Mouse (Mus musculus) adrenal gland, postnatal 36 days (tissue): ENCODE measurements around the gene Gm6993. TPM values are rescaled to one million over a fixed set of nuclear protein-coding genes. Genes with fewer than 3 reads are reported as not detected.

Experiments used
- DNase-seq, 2 experiments: peaks; one replicate each; pipeline ENCODE4 v3.0.0; 2021; ENCODE audit warnings: mixed read lengths in 1 of 2
- total RNA-seq, 2 experiments: library from RNA; stranded (reverse); gene quantifications; 2 replicates each; pipeline ENCODE4 v1.2.3; 2021

Gm6993 gene
- total RNA-seq, 2 experiments from 2014 or later: not detected

- no peak for DNase-seq
Observed at GRCm38 (mm10) chr12:31239798-31240197, 772 bp upstream of the Gm6993 start.

DNA sequence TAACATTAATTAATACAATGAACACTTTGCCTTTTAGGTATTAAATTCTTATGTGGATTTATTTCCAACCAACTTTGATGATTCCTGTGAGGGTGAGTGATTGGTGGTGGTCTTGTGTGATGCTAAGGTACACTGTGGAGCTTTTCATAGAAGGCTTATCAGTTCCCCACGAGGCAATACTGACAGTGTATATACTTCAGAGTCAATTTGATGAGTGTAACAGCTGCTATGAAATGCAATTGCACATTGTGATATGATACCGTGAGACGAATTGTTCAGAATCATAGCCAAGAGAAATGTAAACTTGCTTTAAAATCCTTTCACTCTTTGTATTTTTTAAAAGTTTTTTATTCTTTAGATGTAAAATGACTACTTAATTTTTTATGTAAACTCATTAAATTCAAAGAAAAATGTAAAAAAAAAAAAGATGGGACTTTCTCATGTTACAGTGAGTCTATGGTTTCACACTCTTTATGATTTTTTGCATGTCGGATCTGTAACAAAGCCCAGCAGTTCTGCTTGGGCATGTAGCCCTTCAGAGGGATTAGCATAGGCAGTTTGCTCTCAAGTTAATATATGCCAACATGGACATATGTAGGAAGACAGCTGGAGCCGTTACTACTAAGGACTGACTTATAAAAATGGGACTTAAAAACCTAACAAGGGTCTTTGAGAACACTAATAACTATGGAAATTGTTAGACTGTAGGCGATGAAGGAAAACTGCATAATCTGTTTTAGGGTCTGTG is 1.2 kb downstream of the Gm6993 start:
- no peak for DNase-seq

GRCm38 (mm10) chr12:31244001-31244400 is 3.4 kb downstream of the Gm6993 start:
- no peak for DNase-seq

GRCm38 (mm10) chr12:31244691-31245090 is 4.1 kb downstream of the Gm6993 start:
- DNase-seq: no peak

- no peak for DNase-seq
Observed at GRCm38 (mm10) chr12:31246153-31246552, 5.6 kb downstream of the Gm6993 start.

DNA sequence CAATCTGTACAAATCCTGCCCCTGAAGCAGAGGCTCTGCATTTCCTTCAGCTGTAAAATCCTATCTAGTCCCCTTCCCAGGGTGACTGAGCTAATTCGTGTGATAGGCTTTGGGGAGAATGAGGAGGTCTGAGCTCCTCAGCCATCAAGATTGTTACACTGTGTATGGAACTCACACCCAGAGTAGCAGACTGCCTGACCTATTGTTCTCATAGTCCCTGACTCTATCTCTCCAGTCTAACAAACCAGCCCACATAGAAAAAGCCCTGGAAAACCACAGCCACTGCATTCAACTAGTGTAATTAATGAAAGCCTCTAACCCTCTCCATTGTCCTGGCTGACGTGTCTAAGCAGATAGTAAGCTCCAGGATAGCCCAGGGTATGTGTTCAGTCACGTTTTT is 6.0 kb downstream of the Gm6993 start:
- no peak for DNase-seq

- DNase-seq: no peak
Observed at GRCm38 (mm10) chr12:31248165-31248564, 7.6 kb downstream of the Gm6993 start.

GRCm38 (mm10) chr12:31248681-31249080 is 8.1 kb downstream of the Gm6993 start:
- no peak for DNase-seq

DNA sequence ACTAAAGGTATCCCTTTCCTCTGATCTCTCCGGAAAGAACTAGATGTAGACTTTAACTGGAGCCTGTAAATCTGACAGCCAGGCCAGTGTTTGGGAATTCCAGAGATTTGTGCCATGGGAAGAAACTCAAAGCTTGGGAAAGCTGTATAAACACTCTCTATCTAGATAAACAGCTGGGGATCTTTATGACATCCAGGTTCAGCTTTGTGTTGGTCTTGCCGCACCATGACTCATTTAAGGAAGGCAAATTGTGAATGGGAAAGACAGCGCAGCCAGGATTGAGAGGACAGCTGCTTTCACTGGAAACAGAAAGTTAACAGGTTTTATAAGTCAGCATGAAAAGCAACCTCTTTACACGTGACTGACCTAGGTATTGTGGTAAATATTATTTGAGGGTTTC is 11.7 kb downstream of the Gm6993 start:
- DNase-seq: no peak

- DNase-seq: no peak
Observed at GRCm38 (mm10) chr12:31254978-31255377, 14.4 kb downstream of the Gm6993 start.

DNA sequence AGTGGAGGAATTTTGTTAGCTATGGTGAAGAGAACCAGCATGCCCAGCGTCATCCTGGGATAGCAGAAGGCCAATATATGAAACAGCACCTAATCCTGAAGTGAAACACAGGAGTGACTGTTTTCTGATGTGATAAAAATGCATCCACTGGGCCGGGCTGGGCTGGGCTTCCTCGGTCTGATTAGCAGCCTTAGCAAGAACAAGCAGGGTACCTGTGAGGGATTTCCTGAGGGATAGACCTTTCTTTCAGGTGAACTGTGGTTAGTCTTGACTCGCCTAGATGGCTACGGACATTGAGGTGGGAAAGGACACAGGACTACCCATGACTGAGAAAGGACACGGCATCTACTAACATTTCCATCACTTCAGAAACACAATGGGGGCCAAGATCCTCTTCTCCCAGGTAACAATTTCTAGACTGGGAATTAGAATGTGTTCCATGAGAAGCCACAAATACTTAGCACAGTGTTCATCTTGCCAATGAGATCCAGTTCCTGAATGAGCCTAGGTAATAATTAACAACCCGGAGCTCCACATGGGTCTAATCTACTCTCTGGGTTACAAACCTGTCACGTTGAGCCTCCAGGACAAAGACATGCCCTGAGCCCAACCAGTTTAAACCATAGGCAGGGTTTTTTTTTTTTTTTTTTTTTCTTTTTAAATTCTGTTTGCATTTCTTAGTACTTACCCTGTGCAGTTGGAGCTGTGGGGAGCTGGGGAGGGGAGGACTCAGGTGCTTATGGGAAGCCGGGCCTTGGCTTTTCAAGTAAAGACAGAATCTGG is 15.7 kb downstream of the Gm6993 start:
- DNase-seq: no peak

- peak in 1 of 2 experiments; percentile 19 for DNase-seq
Observed at GRCm38 (mm10) chr12:31261882-31262281, 21.3 kb downstream of the Gm6993 start.

DNA sequence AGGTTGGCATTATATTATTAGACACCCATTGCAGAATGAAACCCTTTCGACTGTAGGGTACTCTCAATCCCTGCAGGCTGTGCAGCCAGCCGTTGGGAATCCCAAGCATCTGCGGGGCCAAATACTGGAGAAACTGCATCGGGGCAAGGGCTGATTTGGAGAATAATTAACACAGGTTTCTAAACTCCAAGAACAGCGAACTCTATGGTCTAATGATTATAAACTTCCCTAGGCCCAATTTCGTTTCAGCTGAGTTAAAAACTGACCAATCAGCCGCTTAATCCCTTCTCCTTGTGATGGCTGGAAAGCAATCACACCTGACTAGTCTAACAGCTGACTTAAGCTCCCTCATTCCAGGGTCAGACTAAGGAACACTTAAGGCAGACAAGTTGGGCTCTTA is 23.4 kb downstream of the Gm6993 start:
- no peak for DNase-seq

- DNase-seq: peak; percentile 88 to 90
Observed at GRCm38 (mm10) chr12:31265005-31265721, 24.6 kb downstream of the Gm6993 start, which contains the start of gene Lamb1. Lamb1 (plus strand) TSS chr12:31265234.

- DNase-seq: peak; percentile 36 to 64
Observed at GRCm38 (mm10) chr12:31265722-31266431, 25.3 kb downstream of the Gm6993 start.

DNA sequence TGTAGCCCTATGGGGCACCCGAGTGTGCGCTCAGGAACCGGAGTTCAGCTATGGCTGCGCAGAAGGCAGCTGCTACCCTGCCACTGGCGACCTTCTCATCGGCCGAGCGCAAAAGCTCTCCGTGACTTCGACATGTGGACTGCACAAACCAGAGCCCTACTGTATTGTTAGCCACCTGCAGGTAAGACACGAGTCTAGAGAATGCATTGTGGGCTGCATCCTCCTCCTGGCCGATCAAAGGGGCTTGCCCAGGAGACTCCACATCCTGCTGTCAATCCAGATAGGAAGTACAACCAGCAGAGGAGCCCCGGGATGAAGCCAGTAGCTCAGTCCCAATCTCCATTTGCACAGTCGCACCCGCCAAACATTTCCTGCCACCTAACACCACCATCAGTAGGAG is 26.1 kb downstream of the Gm6993 start:
- peak in 1 of 2 experiments; percentile 19 for DNase-seq

DNA sequence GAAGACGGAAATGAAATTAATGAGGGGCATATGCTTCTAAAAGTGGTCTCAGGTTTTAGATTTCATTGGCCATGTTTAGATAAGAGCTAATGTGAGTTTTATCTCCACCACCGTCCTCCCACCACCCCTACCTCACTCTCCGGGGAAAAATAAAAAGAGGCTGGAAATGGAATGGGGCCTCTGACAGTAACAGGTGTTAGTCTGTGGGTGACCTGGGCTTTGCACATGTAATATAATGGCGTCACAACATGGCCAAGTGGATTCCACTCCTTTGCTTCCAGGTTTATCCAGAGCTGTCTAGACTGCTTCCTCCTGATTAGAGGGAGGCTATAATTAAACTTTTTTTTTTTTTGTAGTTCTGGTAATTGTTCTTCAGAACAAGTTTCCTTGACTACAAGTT is 26.8 kb downstream of the Gm6993 start:
- no peak for DNase-seq

GRCm38 (mm10) chr12:31268315-31268714 is 27.7 kb downstream of the Gm6993 start:
- DNase-seq: no peak

GRCm38 (mm10) chr12:31269020-31269597 is 28.5 kb downstream of the Gm6993 start:
- DNase-seq: no peak

GRCm38 (mm10) chr12:31270361-31270760 is 29.8 kb downstream of the Gm6993 start:
- no peak for DNase-seq

DNA sequence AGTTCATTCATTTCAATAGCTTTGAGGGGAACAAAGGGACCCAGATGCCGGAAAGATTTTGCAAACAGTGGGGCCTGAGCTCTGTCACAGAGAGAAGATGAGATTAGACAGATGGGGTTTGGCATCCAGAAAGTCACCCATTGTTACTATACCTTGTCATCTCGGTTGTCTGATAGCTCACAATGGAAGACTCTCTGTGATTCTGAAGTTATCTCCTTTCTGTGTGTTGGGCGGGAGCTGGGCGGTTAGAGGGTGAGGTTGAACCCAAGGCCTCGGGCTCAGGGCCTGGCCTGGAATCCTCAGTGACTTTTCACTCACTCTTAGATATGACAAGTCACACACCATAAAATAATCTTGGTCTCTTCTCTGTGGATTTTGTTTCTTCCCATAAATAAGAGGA is 30.2 kb downstream of the Gm6993 start:
- no peak for DNase-seq
